Mouse (Mus musculus) kidney, postnatal 0 days (tissue): ENCODE data around the gene Ptprm. TPM values are rescaled to one million over a fixed set of nuclear protein-coding genes. Genes with fewer than 3 reads are reported as not detected.

ENCODE experiments used
- ATAC-seq: fragments of 200-750 bp; cut with Nextera tagmentation; replicated peaks from 2 replicates; pipeline ENCODE4 v1.8.0; 2017; ENCODE audit warnings: low read depth, moderate number of reproducible peaks, moderate TSS enrichment, moderate library complexity; ENCODE audit not compliant: low FRiP score
- DNase-seq: peaks from one replicate; pipeline ENCODE4 v3.0.0-alpha.2; 2016; ENCODE audit warnings: low spot score
- H3K27ac ChIP-seq: fragments of 300-500 bp; sonication (generic); 2 replicates; pipeline ENCODE4 v1.5.1; 2014; ENCODE audit warnings: mild to moderate bottlenecking
- H3K27me3 ChIP-seq: fragments of 300-500 bp; sonication (generic); 2 replicates; pipeline ENCODE4 v1.6.1; 2014; ENCODE audit warnings: low read length, mixed read lengths; ENCODE audit not compliant: insufficient read depth
- H3K36me3 ChIP-seq: fragments of 300-500 bp; sonication (generic); 2 replicates; pipeline ENCODE4 v1.6.1; 2014; ENCODE audit warnings: low read length, mixed read lengths; ENCODE audit not compliant: insufficient read depth
- H3K4me1 ChIP-seq: fragments of 300-500 bp; sonication (generic); replicated peaks from 2 replicates; pipeline ENCODE4 v1.6.1; 2014; ENCODE audit warnings: antibody characterized with exemption, low read length, mixed read lengths; ENCODE audit not compliant: insufficient read depth
- H3K4me2 ChIP-seq: fragments of 300-500 bp; sonication (generic); 2 replicates; pipeline ENCODE4 v1.6.1; 2014; ENCODE audit warnings: mild to moderate bottlenecking, low read length, moderate library complexity, mixed read lengths
- H3K4me3 ChIP-seq: fragments of 300-500 bp; sonication (generic); replicated peaks from 2 replicates; pipeline ENCODE4 v1.5.1; 2014; ENCODE audit warnings: low read depth, low read length
- H3K9ac ChIP-seq: fragments of 300-500 bp; sonication (generic); 2 replicates; pipeline ENCODE4 v1.6.1; 2014; ENCODE audit warnings: low read depth, low read length
- H3K9me3 ChIP-seq: fragments of 300-500 bp; sonication (generic); replicated peaks from 2 replicates; pipeline ENCODE4 v1.6.1; 2016; ENCODE audit warnings: low read length, inconsistent platforms, mixed read lengths
- CTCF ChIP-seq: IDR thresholded peaks from 2 replicates; pipeline ENCODE4 v1.5.1; 2016; ENCODE audit warnings: antibody characterized with exemption, low read depth, mild to moderate bottlenecking, moderate library complexity
- whole genome bisulfite sequencing: fragments of 180-500 bp; shearing (Covaris S2); extraction: QIAGEN DNeasy Blood & Tissue Kit; methylation state at CpG from one replicate; pipeline ENCODE4 v1.1.7; 2014; 5-methylcytosine and 5-hydroxymethylcytosine counted together
- polyA plus RNA-seq: library from polyadenylated mRNA; unstranded; fragments of >200 nt; fragmentation: Nextera tagmentation; extraction: Ambion mirVana; gene quantifications from 2 replicates; pipeline ENCODE4 v1.2.1, GENCODE M21; 2015

The Ptprm gene
- polyA plus RNA-seq, 1 experiment from 2014 or later = 13.7 TPM

GRCm38 (mm10) chr17:66943539-66943938 lies 410.7 kb downstream of the Ptprm start:
- H3K4me3 ChIP-seq = no peak overlapping the region
- H3K36me3 ChIP-seq = no peaks in the 10 kb centered on the region
- no peak for DNase-seq
- H3K27me3 ChIP-seq = no peaks in the 10 kb centered on the region
- H3K9ac ChIP-seq = no peak overlapping the region
- WGBS = 86% methylated on average over 9 of the region's 9 CpGs
- H3K4me1 ChIP-seq = no peaks in the 10 kb centered on the region
- TF ChIP-seq CTCF = no peak
- H3K27ac ChIP-seq = no peak overlapping the region
- H3K4me2 ChIP-seq = no peak overlapping the region
- no peaks in the 10 kb centered on the region for H3K9me3 ChIP-seq
- no peak for ATAC-seq

- no peak for ATAC-seq
- H3K4me2 ChIP-seq = no peak overlapping the region
- no peaks in the 10 kb centered on the region for H3K4me1 ChIP-seq
- no peaks in the 10 kb centered on the region for H3K27me3 ChIP-seq
- no peak overlapping the region for H3K9ac ChIP-seq
- 79% methylated on average over 5 of the region's 5 CpGs for WGBS
- no peaks in the 10 kb centered on the region for H3K36me3 ChIP-seq
- no peak overlapping the region for H3K4me3 ChIP-seq
- DNase-seq = no peak
- TF ChIP-seq CTCF = no peak
- H3K9me3 ChIP-seq = no peaks in the 10 kb centered on the region; the same call in 1 of the 2 replicates
- H3K27ac ChIP-seq = no peak overlapping the region
These were observed 428.6 kb downstream of the Ptprm start for GRCm38 (mm10) chr17:66925611-66926010.

GRCm38 (mm10) chr17:66914696-66915095 lies 439.6 kb downstream of the Ptprm start:
- H3K27ac ChIP-seq = no peak overlapping the region
- H3K27me3 ChIP-seq = no peaks in the 10 kb centered on the region
- ATAC-seq (no peak), DNase-seq (no peak)
- WGBS = 85% methylated on average over 6 of the region's 6 CpGs
- H3K4me1 ChIP-seq = no peaks in the 10 kb centered on the region
- H3K36me3 ChIP-seq = no peaks in the 10 kb centered on the region
- H3K4me3 ChIP-seq = no peak overlapping the region
- no peak overlapping the region for H3K4me2 ChIP-seq
- TF ChIP-seq CTCF = no peak
- H3K9ac ChIP-seq = no peak overlapping the region
- no peaks in the 10 kb centered on the region for H3K9me3 ChIP-seq

- no peak for TF ChIP-seq CTCF
- no peaks in the 10 kb centered on the region for H3K9me3 ChIP-seq
- no peak overlapping the region for H3K4me3 ChIP-seq
- no peaks in the 10 kb centered on the region for H3K36me3 ChIP-seq
- no peak overlapping the region for H3K4me2 ChIP-seq
- WGBS = 93% methylated on average over 6 of the region's 6 CpGs
- H3K27me3 ChIP-seq = no peaks in the 10 kb centered on the region
- no peak overlapping the region for H3K9ac ChIP-seq
- H3K4me1 ChIP-seq = no peaks in the 10 kb centered on the region
- H3K27ac ChIP-seq = no peak overlapping the region
- ATAC-seq (no peak), DNase-seq (no peak)
These were observed 441.7 kb downstream of the Ptprm start for GRCm38 (mm10) chr17:66912533-66912932.

- H3K4me3 ChIP-seq = no peak overlapping the region
- no peak for ATAC-seq
- H3K27ac ChIP-seq = no peak overlapping the region
- no peaks in the 10 kb centered on the region for H3K36me3 ChIP-seq
- no peak overlapping the region for H3K9ac ChIP-seq
- no peak for DNase-seq
- H3K27me3 ChIP-seq = no peaks in the 10 kb centered on the region
- no peak for TF ChIP-seq CTCF
- no peak overlapping the region for H3K4me2 ChIP-seq
- H3K9me3 ChIP-seq = no peaks in the 10 kb centered on the region
- no peaks in the 10 kb centered on the region for H3K4me1 ChIP-seq
- WGBS = 90% methylated on average over 11 of the region's 11 CpGs
These were observed 442.1 kb downstream of the Ptprm start for GRCm38 (mm10) chr17:66912120-66912519.

- ATAC-seq = no peak
- no peaks in the 10 kb centered on the region for H3K36me3 ChIP-seq
- TF ChIP-seq CTCF = no peak
- H3K4me1 ChIP-seq = no peaks in the 10 kb centered on the region
- no peaks in the 10 kb centered on the region for H3K9me3 ChIP-seq
- WGBS = 66% methylated on average over 4 of the region's 4 CpGs
- H3K4me2 ChIP-seq = no peak overlapping the region
- no peak for DNase-seq
- H3K4me3 ChIP-seq = no peak overlapping the region
- no peak overlapping the region for H3K27ac ChIP-seq
- no peaks in the 10 kb centered on the region for H3K27me3 ChIP-seq
- no peak overlapping the region for H3K9ac ChIP-seq
These were observed 444.4 kb downstream of the Ptprm start for GRCm38 (mm10) chr17:66909901-66910300.

- H3K27me3 ChIP-seq = no peaks in the 10 kb centered on the region
- no peaks in the 10 kb centered on the region for H3K36me3 ChIP-seq
- ATAC-seq (no peak), DNase-seq (no peak)
- no peak overlapping the region for H3K9ac ChIP-seq
- no peak for TF ChIP-seq CTCF
- 56% methylated on average over 6 of the region's 6 CpGs for whole genome bisulfite sequencing
- no peaks in the 10 kb centered on the region for H3K4me1 ChIP-seq
- H3K9me3 ChIP-seq = no peaks in the 10 kb centered on the region
- H3K27ac ChIP-seq = no peak overlapping the region
- no peak overlapping the region for H3K4me3 ChIP-seq
- H3K4me2 ChIP-seq = no peak overlapping the region
These were observed 445.3 kb downstream of the Ptprm start for GRCm38 (mm10) chr17:66908921-66909320.
